Mouse (Mus musculus) embryonic stem cell, embryonic (primary cell): ENCODE results near the gene Plxnb2.

Experiments used
- CTCF ChIA-PET, 4 experiments: fragments of 300-600 bp in 2 of 4; fragments of 350-600 bp in 2 of 4; sonication (Branson Sonifier 250); formaldehyde crosslinking; loops; one replicate each; lab custom pipeline; 2022; ENCODE audit warnings: inconsistent platforms in 2 of 4; lab: Charles Lee
- POLR2A ChIA-PET, 4 experiments: fragments of 300-600 bp in 2 of 4; fragments of 350-600 bp in 2 of 4; sonication (Branson Sonifier 250); formaldehyde crosslinking; loops; one replicate each; lab custom pipeline; 2022; ENCODE audit warnings: antibody characterized with exemption in 4 of 4, inconsistent platforms in 1 of 4; lab: Charles Lee

Plxnb2 gene

DNA sequence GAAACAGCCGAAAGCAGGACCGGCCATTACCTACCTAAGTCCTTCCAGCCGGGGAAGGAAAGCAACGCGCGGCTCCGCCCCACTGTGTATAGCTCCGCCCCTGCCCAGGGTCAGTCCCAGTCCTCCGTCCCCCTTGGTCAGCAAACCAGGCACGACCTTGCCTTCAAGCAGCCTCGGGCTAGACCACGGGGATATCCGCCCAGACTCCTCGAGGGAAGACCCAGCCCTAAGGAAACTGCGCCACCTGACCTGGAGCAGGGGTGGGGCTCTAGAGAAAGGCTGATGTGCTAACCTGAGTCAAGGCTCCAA is 6.7 kb downstream of the Plxnb2 start:
- ChIA-PET POLR2A (interaction anchor here in 3 of 4 experiments (0.6 to 4.0 kb wide), 23 partner anchors 8 to 465 kb away, joined by 3 to 20 read pairs (median 6); partner anchors contain the start of genes Dennd6b (in 1 of the 3), Hdac10 (in 1 of the 3), Mapk11 (in 1 of the 3) and Mapk12 (in 1 of the 3)), CTCF (interaction anchor here in 3 of 4 experiments (0.5 to 1.2 kb wide), 3 partner anchors 12 to 72 kb away, joined by 3 read pairs; partner anchors contain the start of gene Dennd6b (in 1 of the 3))

DNA sequence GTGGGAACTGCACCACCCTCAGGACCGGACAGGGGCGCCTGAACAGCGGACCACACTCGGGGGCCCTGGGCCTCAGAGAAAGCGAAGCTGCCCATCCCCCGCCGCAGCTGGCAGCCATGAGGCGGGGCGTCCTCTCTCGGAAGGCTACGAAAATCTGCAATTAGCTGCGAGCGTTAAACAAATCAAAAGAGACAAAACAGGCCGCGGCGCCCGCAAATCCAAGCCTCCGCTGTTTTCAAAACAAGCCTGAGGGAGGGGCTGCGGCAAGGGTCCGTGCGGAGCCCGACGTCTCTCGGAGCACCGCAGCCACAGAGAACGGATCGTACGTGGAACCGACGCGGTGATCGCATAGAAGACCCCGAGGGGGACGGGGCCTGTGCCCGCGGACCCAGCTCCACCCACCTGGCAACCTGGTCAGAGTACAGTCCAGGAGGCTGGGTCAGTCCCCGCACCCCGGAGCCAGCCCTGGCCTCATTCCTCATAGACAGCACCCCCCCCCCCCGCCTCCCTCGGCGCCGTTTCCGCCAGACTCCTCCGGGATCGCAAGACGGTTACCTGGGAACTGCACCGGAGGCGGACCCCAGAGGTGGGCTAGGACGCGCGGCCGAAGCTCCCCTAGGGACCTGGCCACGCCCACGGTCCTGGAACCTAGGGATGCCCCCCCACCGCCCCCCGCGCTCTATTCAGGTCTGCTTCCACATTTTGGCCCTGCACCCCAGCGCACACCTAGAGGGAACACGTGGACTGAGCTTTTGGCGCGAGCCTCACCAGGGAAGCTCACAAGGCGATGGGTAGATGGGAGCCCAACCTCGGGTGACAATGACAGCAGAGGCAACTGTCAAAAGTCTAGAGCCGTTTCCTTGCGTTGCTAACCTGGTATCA is 7.3 kb downstream of the Plxnb2 start:
- ChIA-PET CTCF (interaction anchor here in 3 of 4 experiments (0.5 to 2.0 kb wide), 8 partner anchors 11 to 142 kb away, joined by 3 to 5 read pairs (median 3); partner anchors contain the start of gene Dennd6b (in 1 of the 3)), POLR2A (interaction anchor here in 3 of 4 experiments (0.6 to 4.0 kb wide), 34 partner anchors 8 to 479 kb away, joined by 3 to 20 read pairs (median 4); partner anchors contain the start of genes Dennd6b (in 2 of the 3), Mapk11 (in 2 of the 3), Hdac10 (in 1 of the 3) and Pim3 (in 1 of the 3))

DNA sequence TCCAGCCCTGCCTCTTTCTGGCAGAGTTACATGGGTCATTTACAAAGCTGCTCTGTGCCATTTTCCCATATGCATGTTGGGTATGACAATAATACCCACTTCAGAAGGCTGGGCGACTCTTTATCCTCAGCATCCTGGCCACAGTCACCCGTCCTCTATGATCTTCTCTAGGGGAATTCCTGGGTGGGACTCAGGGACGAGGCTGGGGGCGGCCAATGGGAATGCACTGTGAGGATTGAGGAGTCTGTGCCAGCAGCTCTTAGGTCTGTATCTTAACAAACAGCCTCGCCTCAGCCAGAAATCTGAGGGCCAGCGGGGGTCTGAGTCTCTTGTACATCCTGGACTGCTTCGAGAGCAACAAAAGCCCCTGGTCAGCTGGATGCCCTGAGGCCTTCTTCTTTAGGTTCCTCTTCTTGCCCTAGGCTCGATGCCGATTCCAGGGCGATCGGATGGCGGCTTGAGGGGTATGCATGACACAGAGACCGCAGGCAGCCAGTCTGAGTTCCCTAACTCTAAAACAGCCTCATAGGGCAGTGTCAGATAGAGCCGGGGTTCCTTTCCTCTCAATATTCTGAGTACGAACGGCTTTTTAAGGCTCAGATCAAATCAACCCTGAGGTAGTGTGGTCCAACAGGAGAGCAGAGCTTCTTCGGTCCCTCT is 8.2 kb downstream of the Plxnb2 start:
- ChIA-PET POLR2A (interaction anchor here in 3 of 4 experiments (0.6 to 4.0 kb wide), 21 partner anchors 10 to 478 kb away, joined by 3 to 20 read pairs (median 3); partner anchors contain the start of genes Dennd6b (in 2 of the 3), Mapk11 (in 2 of the 3), Pim3 (in 1 of the 3) and Tubgcp6 (in 1 of the 3)), CTCF (interaction anchor here in 2 of 4 experiments (0.9 to 2.0 kb wide), 5 partner anchors 10 to 24 kb away, joined by 3 to 5 read pairs (median 3); partner anchors contain the start of gene Dennd6b (in 1 of the 2))

DNA sequence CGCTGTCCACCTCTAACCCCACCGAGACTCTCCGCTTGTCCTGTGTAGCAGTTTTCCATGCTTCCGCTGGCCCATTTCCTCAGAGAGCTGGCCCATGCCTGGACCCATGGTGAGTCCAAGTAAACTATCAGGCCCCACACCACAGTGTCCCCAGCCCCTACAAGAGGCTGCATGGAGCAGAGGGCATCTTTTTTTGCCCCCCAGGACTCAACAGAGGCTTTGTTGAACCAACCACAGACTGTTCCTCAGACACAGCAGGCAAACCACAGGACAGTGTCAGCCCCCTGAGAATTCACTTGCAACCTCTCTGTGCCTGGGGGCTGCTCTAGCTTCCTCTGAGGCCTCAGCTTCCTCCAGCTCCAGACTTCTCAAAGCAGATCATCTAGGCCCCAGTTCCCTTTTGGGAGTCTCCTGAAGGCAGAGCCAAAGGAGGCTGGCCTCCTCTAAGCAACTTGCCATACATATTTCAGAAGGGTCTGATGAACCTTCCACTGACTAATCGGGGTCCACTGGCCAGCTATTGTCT is 9.0 kb downstream of the Plxnb2 start:
- CTCF ChIA-PET, result interaction anchor here in 2 of 4 experiments (0.7 to 2.0 kb wide), 4 partner anchors 14 to 215 kb away, joined by 3 to 5 read pairs (median 4); partner anchors contain the start of gene Dennd6b (in 1 of the 2)
- POLR2A ChIA-PET, result interaction anchor here (0.5 to 3.8 kb wide), 11 partner anchors 10 to 265 kb away, joined by 3 to 13 read pairs (median 4); partner anchors contain the start of genes Mapk11 (in 2 of the 4) and Tubgcp6 (in 1 of the 4)

DNA sequence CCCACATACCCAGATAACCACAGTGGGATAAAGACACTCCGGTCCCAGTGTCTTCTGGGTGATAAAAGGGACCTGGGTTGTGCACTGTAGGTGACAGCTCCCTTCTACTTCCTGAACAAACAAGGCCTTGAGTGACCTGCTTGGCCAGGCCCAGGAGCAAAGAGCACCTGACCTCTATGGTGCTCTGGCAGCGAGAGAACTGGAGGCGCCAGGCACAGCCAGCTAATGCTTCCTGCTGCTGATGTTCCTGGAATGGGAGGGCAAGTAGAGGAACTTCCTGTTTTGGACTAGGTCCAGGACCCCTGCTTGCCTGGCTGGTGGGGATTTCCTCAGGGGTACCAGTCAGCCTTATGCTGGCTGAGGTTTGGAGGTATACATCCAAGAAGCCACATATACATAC is 10.5 kb downstream of the Plxnb2 start:
- ChIA-PET CTCF (interaction anchor here in 3 of 4 experiments (0.8 to 1.3 kb wide), 6 partner anchors 8 to 342 kb away, joined by 3 to 5 read pairs (median 3); partner anchors contain the start of gene Dennd6b (in 1 of the 3)), POLR2A (interaction anchor here in 3 of 4 experiments (0.7 to 2.8 kb wide), 25 partner anchors 8 to 461 kb away, joined by 3 to 26 read pairs (median 4); partner anchors contain the start of genes Mapk11 (in 2 of the 3), Cpt1b (in 1 of the 3), Dennd6b (in 1 of the 3) and Selenoo (in 1 of the 3))

DNA sequence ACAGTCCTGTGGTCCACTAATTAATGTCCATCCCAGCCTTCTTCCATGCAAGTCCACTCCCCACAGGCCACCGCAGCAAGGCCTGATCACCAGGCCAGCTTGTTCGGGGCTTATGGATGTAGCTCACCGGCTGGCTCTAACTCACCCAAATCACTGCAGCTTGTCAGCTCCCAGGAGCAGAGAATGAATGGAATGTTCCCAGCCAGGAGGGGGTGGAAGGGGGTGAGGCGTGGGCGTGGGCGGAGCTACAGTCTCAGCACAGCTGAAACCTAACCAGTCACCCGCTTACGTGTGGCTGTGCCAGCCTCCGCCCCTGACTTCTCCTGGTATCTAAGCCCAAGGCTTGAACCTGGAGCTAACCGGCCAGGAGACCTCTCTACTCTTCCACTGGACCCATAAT is 11.2 kb downstream of the Plxnb2 start:
- POLR2A ChIA-PET, result interaction anchor here in 3 of 4 experiments (0.5 to 2.8 kb wide), 29 partner anchors 8 to 460 kb away, joined by 3 to 26 read pairs (median 4); partner anchors contain the start of genes Mapk11 (in 2 of the 3), Tubgcp6 (in 2 of the 3), Cpt1b (in 1 of the 3) and Dennd6b (in 1 of the 3)
- CTCF ChIA-PET, result interaction anchor here in 3 of 4 experiments (0.7 to 1.5 kb wide), 10 partner anchors 9 to 342 kb away, joined by 3 to 6 read pairs (median 3); partner anchors contain the start of genes Dennd6b (in 1 of the 3) and Hdac10 (in 1 of the 3)

DNA sequence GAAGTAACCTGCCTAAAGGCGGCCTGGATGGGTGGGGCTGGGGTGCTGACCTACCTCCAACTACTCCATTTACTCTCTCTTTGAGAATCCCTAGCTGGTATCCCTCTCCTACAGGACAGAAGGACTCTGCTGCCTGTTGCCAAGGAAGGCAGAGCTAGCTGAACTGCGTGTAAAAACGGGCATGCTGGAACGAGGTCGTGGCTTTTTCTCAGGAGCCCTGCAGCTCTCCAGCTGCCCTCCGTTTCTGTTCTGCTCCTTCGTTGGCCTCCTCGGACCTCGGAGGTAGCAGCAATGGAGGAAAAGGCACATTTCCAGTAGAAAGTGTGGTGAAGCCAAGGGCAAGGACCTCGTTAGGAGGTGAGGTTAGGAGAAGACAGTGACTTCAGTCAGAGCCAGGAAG is 11.7 kb downstream of the Plxnb2 start:
- CTCF ChIA-PET, result interaction anchor here in 3 of 4 experiments (0.7 to 1.5 kb wide), 9 partner anchors 11 to 341 kb away, joined by 3 to 6 read pairs (median 3); partner anchors contain the start of genes Dennd6b (in 1 of the 3) and Hdac10 (in 1 of the 3)
- POLR2A ChIA-PET, result interaction anchor here in 3 of 4 experiments (0.5 to 2.8 kb wide), 24 partner anchors 8 to 460 kb away, joined by 3 to 26 read pairs (median 4); partner anchors contain the start of genes Mapk11 (in 2 of the 3), Tubgcp6 (in 2 of the 3), Dennd6b (in 1 of the 3) and Selenoo (in 1 of the 3)

DNA sequence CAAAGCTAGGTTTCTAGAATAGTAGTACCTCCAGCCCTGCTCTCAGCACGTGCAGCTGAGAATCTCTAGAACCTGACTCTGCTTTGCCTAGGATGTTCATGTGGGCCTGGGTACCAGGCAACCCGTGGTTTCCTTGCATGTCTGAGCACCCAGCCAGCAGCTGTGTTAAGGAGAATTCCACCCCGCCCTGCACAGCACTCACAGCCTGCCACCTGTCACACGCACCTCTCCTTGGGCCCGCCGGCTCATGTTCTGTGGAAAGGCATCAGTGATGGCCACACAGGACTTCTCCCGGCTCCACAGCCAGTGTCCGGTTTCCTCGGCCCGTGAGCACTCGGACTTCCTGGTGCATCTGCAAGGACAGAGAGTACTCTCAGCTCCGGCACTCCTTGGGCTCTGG is 15.1 kb downstream of the Plxnb2 start:
- POLR2A ChIA-PET, result interaction anchor here in 3 of 4 experiments (0.5 to 4.7 kb wide), 9 partner anchors 8 to 298 kb away, joined by 3 to 38 read pairs (median 4); partner anchors contain the start of gene Mapk11 (in 1 of the 3)
- CTCF ChIA-PET, result interaction anchor here in 1 of 4 experiments (1.4 kb wide), 1 partner anchor 30 kb away, joined by 3 read pairs; no protein-coding TSS in a partner anchor

DNA sequence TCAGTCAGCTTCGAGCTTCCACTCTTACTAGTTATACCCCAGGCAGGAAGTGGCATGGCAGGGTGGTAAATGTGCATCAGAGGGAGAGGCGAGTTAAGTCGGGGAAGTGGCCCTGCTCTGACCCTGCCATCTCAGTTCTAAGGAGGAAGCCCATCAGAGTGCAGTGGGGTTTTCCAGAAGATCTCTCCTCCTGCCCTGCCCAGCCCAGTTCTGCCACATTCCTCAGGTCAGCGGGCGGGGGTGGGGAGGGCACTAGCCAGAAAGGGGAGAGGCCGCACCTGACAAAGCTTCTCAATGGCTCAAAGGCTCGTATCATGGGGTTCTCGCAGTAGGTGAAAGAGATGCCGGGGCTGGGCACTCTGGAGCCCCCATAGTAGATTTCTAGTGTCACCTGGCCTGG is 19.2 kb downstream of the Plxnb2 start:
- POLR2A ChIA-PET, result interaction anchor here in 2 of 4 experiments (0.6 to 2.2 kb wide), 7 partner anchors 8 to 194 kb away, joined by 3 to 7 read pairs (median 3); partner anchors contain the start of genes Lmf2 (in 1 of the 2) and Ncaph2 (in 1 of the 2)
- CTCF ChIA-PET, result interaction anchor here in 1 of 4 experiments (1.2 to 2.1 kb wide), 2 partner anchors 12 to 33 kb away, joined by 3 to 5 read pairs; partner anchors contain the start of gene Hdac10

DNA sequence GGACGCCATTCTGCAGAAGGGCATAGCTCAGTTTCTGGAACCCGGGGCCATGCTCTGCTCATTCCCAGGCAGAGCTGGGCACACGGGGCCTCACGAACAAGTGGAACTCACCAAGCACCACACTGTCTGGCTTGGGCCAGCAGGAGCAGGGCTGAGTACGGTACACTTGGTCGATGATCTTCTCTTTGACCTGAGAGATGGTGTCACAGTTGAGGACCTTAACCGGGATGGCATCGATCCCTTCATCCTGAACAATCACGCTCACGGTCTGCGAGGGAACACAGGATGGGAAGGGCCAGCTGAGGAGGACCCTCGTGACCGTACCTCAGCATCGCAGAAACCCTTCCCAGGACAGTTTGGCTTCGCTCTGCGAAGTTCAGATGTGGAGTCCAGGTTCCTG is 22.1 kb downstream of the Plxnb2 start:
- ChIA-PET POLR2A (interaction anchor here in 2 of 4 experiments (0.6 to 2.0 kb wide), 15 partner anchors 9 to 54 kb away, joined by 3 to 9 read pairs (median 4); partner anchors contain the start of genes Mapk11 (in 2 of the 2) and Hdac10 (in 1 of the 2)), CTCF (interaction anchor here in 3 of 4 experiments (1.0 to 2.1 kb wide), 10 partner anchors 8 to 286 kb away, joined by 3 to 6 read pairs (median 4); partner anchors contain the start of genes Hdac10 (in 1 of the 3) and Sco2 (in 1 of the 3))

DNA sequence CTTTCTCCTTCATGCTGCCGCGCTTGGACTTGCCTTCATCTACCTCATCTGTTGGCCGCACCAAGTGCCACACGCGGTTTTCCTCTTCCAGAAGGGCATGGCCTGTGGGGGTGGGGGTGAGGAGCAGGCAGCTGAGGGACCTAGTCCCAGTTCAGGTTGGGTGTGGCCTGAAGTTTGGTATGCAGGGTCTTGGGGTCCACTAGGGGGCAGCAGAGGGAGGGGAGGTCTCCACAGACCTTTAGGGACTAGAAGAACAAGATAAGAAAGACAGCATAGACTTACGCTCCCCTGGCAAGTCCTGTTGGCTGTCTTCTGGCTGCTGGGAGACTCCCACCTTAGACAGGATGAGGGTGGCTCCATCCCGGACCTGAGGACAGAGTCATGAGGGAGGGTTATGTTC is 22.6 kb downstream of the Plxnb2 start:
- ChIA-PET CTCF (interaction anchor here in 3 of 4 experiments (0.6 to 2.1 kb wide), 13 partner anchors 8 to 286 kb away, joined by 3 to 6 read pairs (median 4); partner anchors contain the start of genes Hdac10 (in 2 of the 3), Mapk12 (in 1 of the 3) and Sco2 (in 1 of the 3)), POLR2A (interaction anchor here in 3 of 4 experiments (0.7 to 2.0 kb wide), 9 partner anchors 10 to 40 kb away, joined by 3 to 8 read pairs (median 4); partner anchors contain the start of gene Hdac10 (in 1 of the 3))

DNA sequence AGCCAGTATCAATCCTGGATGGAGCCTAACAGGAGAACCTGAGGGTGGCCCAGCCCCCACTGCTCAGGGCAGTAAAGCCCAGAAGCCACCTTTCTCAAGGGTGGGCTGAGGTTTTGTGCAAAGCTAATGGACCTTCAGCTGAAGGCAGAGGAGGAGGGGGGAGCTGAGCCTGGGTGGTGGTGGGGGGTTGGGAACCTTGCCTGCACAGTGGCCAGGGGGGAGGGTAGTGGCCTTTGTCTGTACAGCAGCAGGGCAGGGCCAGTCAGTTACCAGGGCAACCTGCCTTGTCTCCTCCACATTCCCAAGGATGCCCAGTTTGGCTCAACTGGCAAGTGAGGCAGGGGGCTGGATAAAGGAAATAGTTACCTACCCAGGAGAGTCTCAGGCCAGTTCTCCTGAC is 28.3 kb downstream of the Plxnb2 start:
- ChIA-PET CTCF (interaction anchor here in 1 of 4 experiments (0.6 to 1.1 kb wide), 2 partner anchors 24 to 59 kb away, joined by 3 to 6 read pairs; partner anchors contain the start of genes Hdac10 and Ppp6r2), POLR2A (interaction anchor here in 2 of 4 experiments (0.6 to 1.6 kb wide), 7 partner anchors 10 to 605 kb away, joined by 3 to 6 read pairs (median 3); no protein-coding TSS in a partner anchor)

DNA sequence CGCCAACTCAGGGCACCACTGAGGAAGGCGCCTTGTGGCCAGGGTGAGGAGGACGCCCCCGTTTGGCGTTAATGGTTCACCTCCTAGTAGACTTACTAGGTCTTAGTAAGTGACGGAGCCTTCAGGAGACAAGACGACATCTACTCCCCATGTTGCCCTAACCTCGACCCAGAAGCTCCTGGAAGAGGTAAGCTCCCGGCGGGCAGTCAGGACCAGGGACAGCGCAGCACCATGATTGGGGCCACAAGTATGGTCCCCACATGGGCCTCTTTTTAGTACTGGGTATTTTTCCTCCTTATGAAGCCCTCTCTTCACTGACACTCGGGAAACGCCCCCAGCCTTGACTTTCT is 30.6 kb downstream of the Plxnb2 start:
- ChIA-PET CTCF (interaction anchor here in 3 of 4 experiments (0.6 to 3.1 kb wide), 9 partner anchors 8 to 322 kb away, joined by 3 to 11 read pairs (median 4); partner anchors contain the start of genes Hdac10 (in 2 of the 3), Dennd6b (in 1 of the 3) and Tubgcp6 (in 1 of the 3)), POLR2A (interaction anchor here (0.7 to 2.5 kb wide), 27 partner anchors 9 to 397 kb away, joined by 3 to 11 read pairs (median 4); partner anchors contain the start of genes Mapk12 (in 3 of the 4), Hdac10 (in 2 of the 4), C730034F03Rik (in 1 of the 4) and Chkb (in 1 of the 4))

DNA sequence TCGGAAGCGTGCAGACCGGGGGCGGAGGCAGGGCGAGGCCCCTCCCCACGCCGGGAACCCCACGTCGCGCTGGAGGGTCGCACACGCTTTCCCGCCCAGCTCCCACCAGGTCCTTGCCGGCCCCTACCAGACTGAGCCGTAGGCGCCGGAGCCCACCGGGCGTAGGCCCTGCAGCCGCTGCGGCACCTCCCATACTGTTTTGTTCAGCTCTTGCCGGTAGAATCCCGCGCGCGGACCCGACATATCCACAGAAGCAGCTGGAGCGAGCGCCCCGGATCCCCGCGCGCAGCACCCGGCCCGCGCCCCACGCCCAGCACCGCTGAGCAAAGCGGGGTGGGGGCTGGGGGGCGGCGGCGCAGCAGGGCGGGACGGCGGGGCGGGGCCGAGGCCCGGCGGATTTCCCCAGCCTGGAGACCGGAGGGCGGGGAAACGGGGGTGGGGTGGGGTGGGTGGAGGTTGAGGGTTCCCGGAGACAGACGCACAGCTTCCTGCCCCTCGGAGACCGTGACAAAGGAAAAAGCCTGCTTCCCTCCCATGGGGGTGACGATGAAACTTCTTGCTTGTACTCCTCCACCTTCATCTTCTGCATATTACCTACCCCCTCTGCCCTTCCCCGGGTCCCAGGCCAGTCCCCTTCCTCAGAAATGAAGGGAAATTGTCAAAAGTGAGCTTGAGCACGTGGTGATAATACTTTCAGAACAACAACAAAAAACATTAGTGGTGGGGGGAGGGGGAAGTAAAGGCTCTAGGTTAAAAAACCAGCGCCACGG is 31.1 kb downstream of the Plxnb2 start, which contains the start of gene Mapk11:
Gene Mapk11 (minus strand): TSS at position 358 of the 770 bp plus-strand sequence.
- CTCF ChIA-PET, result interaction anchor here in 3 of 4 experiments (0.6 to 3.1 kb wide), 11 partner anchors 8 to 594 kb away, joined by 3 to 11 read pairs (median 4); partner anchors contain the start of genes Hdac10 (in 2 of the 3), Tubgcp6 (in 2 of the 3) and Dennd6b (in 1 of the 3)
- POLR2A ChIA-PET, result interaction anchor here (0.6 to 2.5 kb wide), 30 partner anchors 8 to 441 kb away, joined by 3 to 11 read pairs (median 4); partner anchors contain the start of genes Mapk12 (in 3 of the 4), Hdac10 (in 2 of the 4), C730034F03Rik (in 1 of the 4) and Chkb (in 1 of the 4)
